Comparison of ENCODE assay signal across 17 mouse cellular contexts in the genomic region with DNA sequence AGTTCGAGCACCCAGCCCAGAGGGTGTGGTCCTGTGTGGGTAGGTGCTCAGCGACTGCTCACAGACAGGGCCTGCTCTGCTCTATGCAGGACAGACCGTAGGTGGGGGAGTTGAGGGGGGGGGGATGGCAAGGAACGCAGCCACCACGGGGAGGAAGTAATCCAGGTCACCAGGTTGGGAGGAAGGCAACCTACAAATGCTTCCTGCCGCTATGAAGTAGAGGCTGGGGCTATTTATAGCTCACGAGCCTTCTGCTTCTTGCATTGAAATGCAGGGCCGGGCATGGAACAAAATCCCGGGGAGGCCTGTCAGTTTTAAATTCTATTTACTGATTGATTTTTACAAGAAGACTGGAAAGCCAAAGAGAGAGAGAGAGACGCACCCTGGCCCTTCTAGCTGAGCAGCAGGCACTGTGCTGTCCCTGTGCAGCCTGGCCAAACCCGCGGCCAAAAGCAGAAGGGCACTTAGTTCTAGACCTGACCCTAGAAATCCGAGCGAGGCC. TPM values are rescaled to one million over a fixed set of nuclear protein-coding genes. Genes with fewer than 3 reads are reported as not detected.
DNase-seq lines count a peak whose midpoint lies in the region; ATAC-seq lines count a peak whose summit lies in the region.
"Had no signal": no experiment of that assay in that cellular context is flagged by ENCODE, and none has a peak within 500 bp of the region (broad histone marks: within the 10 kb centered on the region; RNA-seq: fewer than 3 reads in every experiment).

No protein-coding gene starts in this region.

- WGBS in forebrain, embryonic 15.5 days = 58% methylated on average over 14 of the region's 14 CpGs
- 62% methylated on average over 14 of the region's 14 CpGs for WGBS in forebrain, embryonic 14.5 days
- WGBS in kidney, embryonic 14.5 days = 41% methylated on average over 14 of the region's 14 CpGs
- 51% methylated on average over 14 of the region's 14 CpGs for WGBS in hindbrain, embryonic 15.5 days

- H3K4me3 ChIP-seq in forebrain, embryonic 15.5 days = no peak overlapping the region
- H3K4me3 ChIP-seq in forebrain, embryonic 14.5 days (ENCODE audit: low read depth, low read length) = no peak overlapping the region
- H3K4me3 ChIP-seq in kidney, embryonic 14.5 days (ENCODE audit: low read length) = no peak overlapping the region
- H3K4me3 ChIP-seq in hindbrain, embryonic 15.5 days = no peak overlapping the region
- H3K4me3 ChIP-seq: erythroblast, embryonic 14.5 days had no signal

- H3K27me3 ChIP-seq in forebrain, embryonic 15.5 days = no peaks in the 10 kb centered on the region
- no peaks in the 10 kb centered on the region for H3K27me3 ChIP-seq in forebrain, embryonic 14.5 days (replicated peaks; ENCODE audit: control insufficient read depth, insufficient read depth, low read length)
- no peaks in the 10 kb centered on the region; the same call in 1 of the 2 replicates for H3K27me3 ChIP-seq in kidney, embryonic 14.5 days (ENCODE audit: control insufficient read depth, insufficient read depth, low read length)
- H3K27me3 ChIP-seq in hindbrain, embryonic 15.5 days = no peaks in the 10 kb centered on the region

- H3K9ac ChIP-seq in forebrain, embryonic 15.5 days (replicated peaks) = no peak overlapping the region
- no peak overlapping the region for H3K9ac ChIP-seq in forebrain, embryonic 14.5 days (ENCODE audit: low read length)
- H3K9ac ChIP-seq in kidney, embryonic 14.5 days (ENCODE audit: low read depth, low read length) = no peak overlapping the region
- H3K9ac ChIP-seq in hindbrain, embryonic 15.5 days = no peak overlapping the region; the same call in 1 of the 2 replicates
- H3K9ac ChIP-seq: lung, embryonic 14.5 days had no signal

- no peak for DNase-seq in forebrain, embryonic 14.5 days (ENCODE audit: low spot score)
- no peak for DNase-seq in kidney, adult 18-20 months
- peak; percentile 89 for DNase-seq in brain, adult 2 months (ENCODE audit: low read depth, low spot score)
- no peak for DNase-seq in right cerebral cortex, postnatal 4 days
- no peak for DNase-seq in layer of hippocampus, postnatal 10 days (ENCODE audit: low spot score in 2 of 2)
- DNase-seq: heart, postnatal 4 days; lung, embryonic 14.5 days had no signal

- ATAC-seq in forebrain, embryonic 15.5 days (replicated peaks) = no peak
- no peak for ATAC-seq in forebrain, embryonic 14.5 days
- ATAC-seq in kidney, embryonic 14.5 days (ENCODE audit: low FRiP score, low TSS enrichment) = peak; percentile 59; the same call in 1 of the 2 replicates
- ATAC-seq in hindbrain, embryonic 15.5 days (ENCODE audit: low FRiP score, low read depth) = no peak

- no peaks in the 10 kb centered on the region for H3K36me3 ChIP-seq in forebrain, embryonic 15.5 days
- no peaks in the 10 kb centered on the region for H3K36me3 ChIP-seq in forebrain, embryonic 14.5 days (ENCODE audit: control insufficient read depth, insufficient read depth, low read length)
- no peaks in the 10 kb centered on the region for H3K36me3 ChIP-seq in kidney, embryonic 14.5 days (ENCODE audit: control insufficient read depth, insufficient read depth, low read length)
- H3K36me3 ChIP-seq in hindbrain, embryonic 15.5 days = no peaks in the 10 kb centered on the region

- no peak overlapping the region for H3K4me2 ChIP-seq in forebrain, embryonic 15.5 days (replicated peaks)
- H3K4me2 ChIP-seq in forebrain, embryonic 14.5 days (ENCODE audit: low read length) = no peak overlapping the region
- no peak overlapping the region for H3K4me2 ChIP-seq in kidney, embryonic 14.5 days (replicated peaks; ENCODE audit: low read depth, low read length)
- no peak overlapping the region for H3K4me2 ChIP-seq in hindbrain, embryonic 15.5 days
- H3K4me2 ChIP-seq: lung, embryonic 14.5 days had no signal

- 0 out of 2 replicates have a peak overlapping the region, but pooled peaks have one; percentile 15 for H3K27ac ChIP-seq in forebrain, embryonic 15.5 days (replicated peaks)
- no peak overlapping the region for H3K27ac ChIP-seq in forebrain, embryonic 14.5 days (ENCODE audit: low read depth, low read length)
- no peak overlapping the region for H3K27ac ChIP-seq in kidney, embryonic 14.5 days (ENCODE audit: low read depth, low read length)
- peak overlapping the region; percentile 50; the same call in 1 of the 2 replicates for H3K27ac ChIP-seq in hindbrain, embryonic 15.5 days (replicated peaks)
- H3K27ac ChIP-seq: kidney, postnatal 0 days had no signal

- no peaks in the 10 kb centered on the region for H3K9me3 ChIP-seq in forebrain, embryonic 15.5 days
- H3K9me3 ChIP-seq in forebrain, embryonic 14.5 days (replicated peaks; ENCODE audit: control insufficient read depth, low read length) = no peaks in the 10 kb centered on the region
- no peaks in the 10 kb centered on the region for H3K9me3 ChIP-seq in kidney, embryonic 14.5 days (ENCODE audit: control insufficient read depth, low read length)
- H3K9me3 ChIP-seq in hindbrain, embryonic 15.5 days = no peaks in the 10 kb centered on the region

- H3K4me1 ChIP-seq in forebrain, embryonic 15.5 days = 0 out of 2 replicates have a peak, but pooled peaks cover 3% of the 10 kb centered on the region
- H3K4me1 ChIP-seq in forebrain, embryonic 14.5 days (ENCODE audit: control insufficient read depth, insufficient read depth, low read length) = no peaks in the 10 kb centered on the region
- peaks cover 9% of the 10 kb centered on the region; the same call in 1 of the 2 replicates for H3K4me1 ChIP-seq in kidney, embryonic 14.5 days (ENCODE audit: control insufficient read depth, insufficient read depth, low read length)
- H3K4me1 ChIP-seq in hindbrain, embryonic 15.5 days (replicated peaks) = peaks cover 22% of the 10 kb centered on the region

RNA-seq across cellular contexts. Expression of a gene that starts 18.5 kb away (rescaled TPM):
- polyA plus RNA-seq in forebrain, embryonic 15.5 days (2015; fragmentation: Nextera tagmentation; extraction: Ambion mirVana) = 7.3 and 7.7 TPM in 2 replicates
- 1.7 and 2.3 TPM in 2 replicates for polyA plus RNA-seq in forebrain, embryonic 14.5 days (2014; fragmentation: Nextera tagmentation; extraction: Ambion mirVana)
- 0.51 and 0.70 TPM in 2 replicates for polyA plus RNA-seq in kidney, embryonic 14.5 days (2014; fragmentation: Nextera tagmentation; extraction: Ambion mirVana)
- 18.2 and 21.5 TPM in 2 replicates for polyA plus RNA-seq in hindbrain, embryonic 15.5 days (2015; fragmentation: Nextera tagmentation; extraction: Ambion mirVana)
- 10 to 100 TPM; 55.6 to 57.2 TPM for total RNA-seq in layer of hippocampus, postnatal 10 days (2021)
- total RNA-seq: megakaryocyte, adult 5-6 weeks had no signal
- polyA plus RNA-seq: erythroblast, embryonic 14.5 days had no signal

RNA-seq across cellular contexts. Expression of a gene that starts 46.5 kb away (rescaled TPM):
- not detected in 2 replicates for polyA plus RNA-seq in forebrain, embryonic 15.5 days (2015; fragmentation: Nextera tagmentation; extraction: Ambion mirVana)
- not detected in 2 replicates for polyA plus RNA-seq in forebrain, embryonic 14.5 days (2014; fragmentation: Nextera tagmentation; extraction: Ambion mirVana)
- not detected in 2 replicates for polyA plus RNA-seq in kidney, embryonic 14.5 days (2014; fragmentation: Nextera tagmentation; extraction: Ambion mirVana)
- polyA plus RNA-seq in hindbrain, embryonic 15.5 days (2015; fragmentation: Nextera tagmentation; extraction: Ambion mirVana) = 0.16 and 0.25 TPM in 2 replicates
- not detected for total RNA-seq in layer of hippocampus, postnatal 10 days (2021)
- total RNA-seq: adrenal gland, postnatal 4 days; ES-E14; heart, postnatal 4 days; megakaryocyte, adult 5-6 weeks had no signal
- polyA plus RNA-seq: erythroblast, embryonic 14.5 days; kidney, postnatal 0 days; limb, embryonic 14.5 days; lung, embryonic 14.5 days; neural tube, embryonic 11.5 days had no signal

Comparison
In these comparisons a context has a peak if more than half of its experiments do, and no peak if none do; other contexts are left out.
1. H3K27ac ChIP-seq: peak in forebrain, embryonic 15.5 days (single experiment) and hindbrain, embryonic 15.5 days (single experiment); none in forebrain, embryonic 14.5 days (single experiment) and kidney, embryonic 14.5 days (single experiment).